Mouse (Mus musculus) limb, embryonic 13.5 days (tissue): ENCODE data around the gene Slc15a5. TPM values are rescaled to one million over a fixed set of nuclear protein-coding genes. Genes with fewer than 3 reads are reported as not detected.
A peak's percentile ranks its signal among the peaks of the same experiment; 100 is the strongest.

Experiments
- ATAC-seq: fragments of 200-750 bp; cut with Nextera tagmentation; 2 replicates; pipeline ENCODE4 v1.8.0; 2017; ENCODE audit warnings: low read depth, moderate number of reproducible peaks, moderate TSS enrichment; ENCODE audit not compliant: low FRiP score
- H3K27ac ChIP-seq: fragments of 300-500 bp; sonication (generic); 2 replicates; pipeline ENCODE4 v1.5.1; 2015; ENCODE audit warnings: inconsistent platforms, mild to moderate bottlenecking, moderate library complexity
- H3K27me3 ChIP-seq: fragments of 300-500 bp; sonication (generic); 2 replicates; pipeline ENCODE4 v1.6.1; 2015; ENCODE audit warnings: mild to moderate bottlenecking, inconsistent platforms
- H3K36me3 ChIP-seq: fragments of 300-500 bp; sonication (generic); 2 replicates; pipeline ENCODE4 v1.6.1; 2015; ENCODE audit warnings: inconsistent platforms, mild to moderate bottlenecking, moderate library complexity
- H3K4me1 ChIP-seq: fragments of 300-500 bp; sonication (generic); 2 replicates; pipeline ENCODE4 v1.6.1; 2015; ENCODE audit warnings: inconsistent platforms
- H3K4me2 ChIP-seq: fragments of 300-500 bp; sonication (generic); replicated peaks from 2 replicates; pipeline ENCODE4 v1.6.1; 2015; ENCODE audit warnings: inconsistent platforms, mild to moderate bottlenecking, moderate library complexity
- H3K4me3 ChIP-seq: fragments of 300-500 bp; sonication (generic); 2 replicates; pipeline ENCODE4 v1.5.1; 2015; ENCODE audit warnings: moderate library complexity, mild to moderate bottlenecking, inconsistent platforms
- H3K9ac ChIP-seq: fragments of 300-500 bp; sonication (generic); 2 replicates; pipeline ENCODE4 v1.6.1; 2015; ENCODE audit warnings: mild to moderate bottlenecking, inconsistent platforms
- H3K9me3 ChIP-seq: fragments of 300-500 bp; sonication (generic); 2 replicates; pipeline ENCODE4 v1.6.1; 2016; ENCODE audit warnings: inconsistent platforms
- WGBS: fragments of 180-500 bp; shearing (Covaris S2); methylation state at CpG from one replicate; pipeline ENCODE4 v1.1.7; 2015; 5-methylcytosine and 5-hydroxymethylcytosine counted together
- polyA plus RNA-seq: library from polyadenylated mRNA; unstranded; fragments of >200 nt; fragmentation: Nextera tagmentation; extraction: Ambion mirVana; gene quantifications from 2 replicates; pipeline ENCODE4 v1.2.1, GENCODE M21; 2015

The Slc15a5 gene
- polyA plus RNA-seq, 1 experiment from 2014 or later = not detected

DNA sequence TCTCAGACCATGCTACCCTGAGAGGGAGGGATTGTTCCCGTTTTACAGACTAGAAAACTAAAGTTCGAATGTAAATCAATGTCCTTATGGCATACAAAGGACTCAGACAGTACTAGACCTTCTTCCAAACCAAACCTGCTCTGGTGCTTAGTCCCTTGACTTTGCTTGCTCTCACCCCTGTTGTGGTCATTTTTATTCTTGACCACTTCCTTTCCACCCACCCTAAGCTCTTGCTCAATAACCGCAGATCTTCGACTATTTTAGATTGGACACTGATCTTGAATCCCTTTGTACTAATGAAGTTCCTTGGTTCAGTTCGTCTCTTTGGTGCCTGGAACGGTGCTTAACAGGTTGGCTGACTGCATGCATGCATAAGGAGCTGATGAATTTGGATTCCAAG, 94.5 kb downstream of the Slc15a5 start:
- Histone ChIP-seq H3K9me3 (no peaks in the 10 kb centered on the region), H3K27me3 (no peaks in the 10 kb centered on the region), H3K4me2 (no peak overlapping the region), H3K9ac (no peak overlapping the region), H3K4me3 (no peak overlapping the region), H3K4me1 (peaks cover 12% of the 10 kb centered on the region), H3K36me3 (no peaks in the 10 kb centered on the region), H3K27ac (no peak overlapping the region)
- 89% methylated on average over 6 of the region's 6 CpGs for WGBS
- ATAC-seq = no peak

DNA sequence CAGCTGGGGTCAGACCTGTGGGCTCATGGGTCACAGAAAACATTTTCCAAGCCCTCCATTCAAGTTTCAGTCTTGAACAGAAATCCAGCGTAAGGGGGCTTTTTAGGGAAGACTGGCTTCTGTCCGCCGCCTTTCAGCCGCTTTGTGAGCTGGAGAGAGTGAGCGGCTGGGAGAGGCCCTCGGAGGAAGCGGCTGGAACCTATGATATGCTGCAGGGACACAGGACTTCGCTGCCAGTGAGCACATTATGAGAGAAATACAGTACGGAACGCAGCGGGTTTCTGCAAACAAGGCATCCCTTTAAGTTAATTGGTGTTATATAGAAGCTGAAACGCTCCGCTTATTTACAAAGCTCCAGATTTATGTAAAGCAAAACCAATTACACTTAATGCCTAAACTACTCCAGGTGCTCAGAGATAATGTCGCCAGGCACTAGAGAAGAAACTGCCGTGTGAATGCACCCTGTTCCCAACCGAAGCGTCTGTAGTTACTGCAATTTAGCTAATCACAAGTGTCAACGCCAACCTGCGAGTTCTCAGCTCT, 97.5 kb downstream of the Slc15a5 start:
- H3K36me3 ChIP-seq = no peaks in the 10 kb centered on the region
- H3K27ac ChIP-seq = no peak overlapping the region
- no peak overlapping the region for H3K9ac ChIP-seq
- H3K4me2 ChIP-seq = peak overlapping the region; percentile 47
- WGBS = 28% methylated on average over 19 of the region's 19 CpGs
- H3K4me1 ChIP-seq = peaks cover 12% of the 10 kb centered on the region
- no peaks in the 10 kb centered on the region for H3K27me3 ChIP-seq
- no peaks in the 10 kb centered on the region for H3K9me3 ChIP-seq
- no peak for ATAC-seq
- peak overlapping the region; percentile 19; the same call in 1 of the 2 replicates for H3K4me3 ChIP-seq

GRCm38 (mm10) chr6:137980905-137981696, 98.6 kb downstream of the Slc15a5 start:
- H3K9me3 ChIP-seq = no peaks in the 10 kb centered on the region
- no peak for ATAC-seq
- no peaks in the 10 kb centered on the region for H3K36me3 ChIP-seq
- H3K27ac ChIP-seq = no peak overlapping the region
- H3K4me3 ChIP-seq = no peak overlapping the region
- peaks cover 12% of the 10 kb centered on the region for H3K4me1 ChIP-seq
- no peak overlapping the region for H3K9ac ChIP-seq
- no peaks in the 10 kb centered on the region for H3K27me3 ChIP-seq
- 75% methylated on average over 10 of the region's 10 CpGs for WGBS
- no peak overlapping the region for H3K4me2 ChIP-seq

DNA sequence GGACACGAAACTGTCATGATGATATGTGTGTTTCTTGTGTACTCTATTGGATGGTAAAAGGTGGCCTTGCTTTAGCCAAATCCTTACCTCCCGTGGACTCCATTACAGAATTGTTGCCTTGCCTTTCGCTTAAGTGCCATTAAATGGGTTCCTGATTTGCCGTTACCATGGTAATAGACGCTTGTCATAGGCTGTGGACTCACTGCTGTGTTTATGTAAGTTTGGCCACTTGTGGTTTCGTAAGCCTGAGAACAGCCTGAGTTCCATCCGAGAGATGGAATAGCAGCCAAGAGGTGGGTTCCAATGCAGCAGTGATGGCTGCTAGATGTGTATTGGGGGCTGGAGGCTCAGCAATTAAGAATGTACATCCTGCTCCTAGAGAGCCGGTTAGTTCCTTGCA, 99.3 kb downstream of the Slc15a5 start:
- Histone ChIP-seq H3K9me3 (0 out of 2 replicates have a peak, but pooled peaks cover under 1% of the 10 kb centered on the region), H3K27ac (no peak overlapping the region), H3K9ac (no peak overlapping the region), H3K27me3 (no peaks in the 10 kb centered on the region), H3K4me1 (peaks cover 12% of the 10 kb centered on the region), H3K4me2 (no peak overlapping the region), H3K4me3 (no peak overlapping the region), H3K36me3 (no peaks in the 10 kb centered on the region)
- no peak for ATAC-seq
- WGBS = 53% methylated on average over 8 of the region's 8 CpGs

DNA sequence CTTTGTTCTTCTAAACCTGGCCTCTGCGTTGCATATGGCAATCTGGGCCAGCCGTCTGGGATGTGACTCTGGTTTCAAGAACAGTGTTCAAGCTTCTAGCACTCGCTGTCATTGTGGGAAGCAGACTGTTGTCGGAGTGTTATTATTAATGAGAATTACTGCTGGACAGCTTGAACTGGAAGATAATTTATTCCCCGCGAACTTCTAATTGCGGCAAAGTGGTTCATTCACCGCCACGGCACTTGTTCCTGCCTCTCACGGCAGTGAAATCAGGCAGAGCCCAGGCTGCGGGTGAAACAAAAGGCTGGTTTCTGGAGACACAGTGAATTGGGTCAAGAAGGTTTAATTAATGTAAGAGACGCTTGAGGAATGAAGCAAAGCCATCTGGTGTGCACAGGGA, 99.9 kb downstream of the Slc15a5 start:
- H3K9me3 ChIP-seq = 0 out of 2 replicates have a peak, but pooled peaks cover 3% of the 10 kb centered on the region
- no peak for ATAC-seq
- 61% methylated on average over 12 of the region's 12 CpGs for WGBS
- H3K36me3 ChIP-seq = no peaks in the 10 kb centered on the region
- no peak overlapping the region for H3K4me3 ChIP-seq
- peaks cover 12% of the 10 kb centered on the region for H3K4me1 ChIP-seq
- no peak overlapping the region for H3K4me2 ChIP-seq
- H3K9ac ChIP-seq = no peak overlapping the region
- no peaks in the 10 kb centered on the region for H3K27me3 ChIP-seq
- H3K27ac ChIP-seq = no peak overlapping the region

GRCm38 (mm10) chr6:137976021-137976420, 103.7 kb downstream of the Slc15a5 start:
- Histone ChIP-seq H3K27me3 (no peaks in the 10 kb centered on the region), H3K4me3 (no peak overlapping the region), H3K27ac (no peak overlapping the region), H3K4me1 (no peaks in the 10 kb centered on the region), H3K9ac (no peak overlapping the region), H3K9me3 (0 out of 2 replicates have a peak, but pooled peaks cover 3% of the 10 kb centered on the region), H3K36me3 (no peaks in the 10 kb centered on the region), H3K4me2 (no peak overlapping the region)
- WGBS = 94% methylated on average over 3 of the region's 3 CpGs
- no peak for ATAC-seq

GRCm38 (mm10) chr6:137963703-137964102, 116.0 kb downstream of the Slc15a5 start:
- no peak overlapping the region for H3K27ac ChIP-seq
- no peak overlapping the region for H3K4me2 ChIP-seq
- H3K9ac ChIP-seq = no peak overlapping the region
- no peaks in the 10 kb centered on the region for H3K4me1 ChIP-seq
- no peaks in the 10 kb centered on the region for H3K9me3 ChIP-seq
- no peak for ATAC-seq
- 38% methylated on average over 7 of the region's 7 CpGs for WGBS
- no peak overlapping the region for H3K4me3 ChIP-seq
- no peaks in the 10 kb centered on the region for H3K27me3 ChIP-seq
- no peaks in the 10 kb centered on the region for H3K36me3 ChIP-seq

GRCm38 (mm10) chr6:137962836-137963235, 116.9 kb downstream of the Slc15a5 start:
- Histone ChIP-seq H3K27me3 (no peaks in the 10 kb centered on the region), H3K27ac (no peak overlapping the region), H3K36me3 (no peaks in the 10 kb centered on the region), H3K4me1 (no peaks in the 10 kb centered on the region), H3K9ac (no peak overlapping the region), H3K4me3 (no peak overlapping the region), H3K9me3 (no peaks in the 10 kb centered on the region), H3K4me2 (no peak overlapping the region)
- ATAC-seq = no peak
- WGBS = 72% methylated on average over 4 of the region's 4 CpGs

DNA sequence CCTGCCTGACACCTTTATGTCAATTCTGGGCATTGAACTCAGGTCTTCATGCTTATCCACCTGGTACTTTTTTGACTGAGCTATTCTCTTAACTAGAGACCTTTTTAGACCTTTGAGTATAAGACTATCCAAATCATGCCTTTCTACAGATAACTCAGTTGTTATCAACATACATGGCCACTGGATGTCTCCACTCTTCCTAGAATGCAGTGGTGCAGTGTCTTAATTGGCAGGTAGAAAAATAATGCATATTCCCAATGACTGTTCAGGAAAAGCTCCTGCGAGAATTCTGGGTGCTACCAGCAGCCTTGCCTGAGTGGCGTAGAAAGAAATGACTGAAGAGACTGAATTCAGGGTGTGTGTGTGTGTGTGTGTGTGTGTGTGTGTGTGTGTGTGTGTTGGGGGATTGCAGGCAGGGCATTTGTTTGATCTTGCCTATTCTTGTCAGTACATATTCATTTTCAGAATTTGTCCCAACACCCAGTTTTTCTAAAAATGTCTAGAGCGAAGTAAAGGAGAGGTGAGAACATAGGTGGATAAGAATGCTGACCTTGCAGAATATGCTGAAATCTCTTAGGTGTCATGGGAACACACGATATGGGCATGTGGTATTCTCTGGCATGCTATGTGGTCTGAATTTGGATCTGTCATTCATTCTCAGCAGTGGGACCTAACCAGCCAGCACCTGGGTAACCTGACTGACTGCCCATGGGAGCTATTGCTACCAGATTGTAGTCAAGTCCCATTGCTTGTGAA, 119.5 kb downstream of the Slc15a5 start:
- no peaks in the 10 kb centered on the region for H3K9me3 ChIP-seq
- no peak overlapping the region for H3K27ac ChIP-seq
- no peaks in the 10 kb centered on the region for H3K4me1 ChIP-seq
- 89% methylated on average over 4 of the region's 4 CpGs for WGBS
- no peak overlapping the region for H3K4me2 ChIP-seq
- H3K36me3 ChIP-seq = no peaks in the 10 kb centered on the region
- no peak overlapping the region for H3K9ac ChIP-seq
- ATAC-seq = no peak
- no peak overlapping the region for H3K4me3 ChIP-seq
- no peaks in the 10 kb centered on the region for H3K27me3 ChIP-seq

DNA sequence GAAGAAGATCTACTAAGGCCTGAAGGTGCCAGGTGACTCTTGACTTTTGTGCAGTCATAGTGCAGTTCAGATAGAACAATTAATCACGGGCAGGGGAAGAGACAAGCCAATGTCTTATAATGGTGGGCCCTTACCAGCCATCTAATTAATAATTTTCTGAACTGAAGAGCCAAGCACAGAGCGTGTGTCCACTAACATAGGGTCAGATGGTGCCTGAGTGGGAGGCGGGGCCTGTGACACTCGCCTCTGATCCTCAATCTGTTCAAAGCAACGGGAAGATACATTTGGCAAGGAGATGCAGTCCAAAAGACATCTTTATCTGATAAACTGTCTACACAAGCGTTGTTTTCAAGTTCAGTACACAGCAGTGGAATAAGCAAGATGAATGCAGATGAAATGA, 122.1 kb downstream of the Slc15a5 start:
- no peak overlapping the region for H3K27ac ChIP-seq
- no peak overlapping the region for H3K4me3 ChIP-seq
- H3K36me3 ChIP-seq = no peaks in the 10 kb centered on the region
- no peaks in the 10 kb centered on the region for H3K27me3 ChIP-seq
- no peak for ATAC-seq
- no peak overlapping the region for H3K9ac ChIP-seq
- WGBS = 85% methylated on average over 6 of the region's 6 CpGs
- no peak overlapping the region for H3K4me2 ChIP-seq
- no peaks in the 10 kb centered on the region for H3K9me3 ChIP-seq
- H3K4me1 ChIP-seq = no peaks in the 10 kb centered on the region

DNA sequence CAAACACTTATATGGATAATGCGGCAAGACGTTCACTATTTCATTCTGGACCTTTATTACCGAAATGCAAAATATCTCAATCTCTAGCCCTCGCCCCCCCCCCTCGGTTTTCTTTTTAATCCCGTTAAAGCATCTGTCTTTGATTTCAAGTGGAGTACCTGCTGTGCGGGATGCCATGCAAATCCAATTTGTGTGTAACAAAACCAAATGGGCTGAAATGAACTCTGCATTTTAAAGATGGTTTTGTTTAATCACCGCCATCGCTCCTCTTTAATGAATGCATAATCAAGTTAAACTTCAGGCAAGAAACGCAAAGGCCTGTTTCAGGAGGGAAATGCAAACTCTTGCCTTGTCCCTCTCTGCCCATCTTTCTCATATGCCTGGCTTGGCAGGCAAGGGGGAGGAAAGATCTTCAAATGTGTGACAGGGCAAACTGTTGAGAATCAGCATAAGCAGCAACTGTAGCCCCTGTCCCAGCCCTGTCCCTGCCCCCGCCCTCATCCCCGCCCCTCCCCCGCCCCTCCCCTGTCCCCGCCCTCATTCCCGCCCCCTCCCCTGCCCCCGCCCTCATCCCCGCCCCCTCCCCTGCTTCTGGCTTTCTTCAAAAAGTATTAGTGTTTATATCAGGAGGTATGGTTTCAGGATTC, 122.8 kb downstream of the Slc15a5 start:
- no peak; the same call in 1 of the 2 replicates for ATAC-seq
- Histone ChIP-seq H3K9ac (no peak overlapping the region), H3K4me1 (no peaks in the 10 kb centered on the region), H3K27ac (no peak overlapping the region), H3K36me3 (no peaks in the 10 kb centered on the region), H3K4me2 (peak overlapping the region; percentile 40), H3K4me3 (no peak overlapping the region), H3K27me3 (no peaks in the 10 kb centered on the region), H3K9me3 (no peaks in the 10 kb centered on the region)
- 18% methylated on average over 15 of the region's 17 CpGs for WGBS

- Histone ChIP-seq H3K27ac (no peak overlapping the region), H3K9ac (no peak overlapping the region), H3K4me2 (no peak overlapping the region), H3K36me3 (no peaks in the 10 kb centered on the region), H3K27me3 (no peaks in the 10 kb centered on the region), H3K4me1 (no peaks in the 10 kb centered on the region), H3K9me3 (no peaks in the 10 kb centered on the region), H3K4me3 (no peak overlapping the region)
- no peak for ATAC-seq
- WGBS = 84% methylated on average over 10 of the region's 10 CpGs
Observed at GRCm38 (mm10) chr6:137946520-137946919, 133.2 kb downstream of the Slc15a5 start.
